Mouse (Mus musculus): Measurements from ENCODE around the gene Dmbt1.

DNA sequence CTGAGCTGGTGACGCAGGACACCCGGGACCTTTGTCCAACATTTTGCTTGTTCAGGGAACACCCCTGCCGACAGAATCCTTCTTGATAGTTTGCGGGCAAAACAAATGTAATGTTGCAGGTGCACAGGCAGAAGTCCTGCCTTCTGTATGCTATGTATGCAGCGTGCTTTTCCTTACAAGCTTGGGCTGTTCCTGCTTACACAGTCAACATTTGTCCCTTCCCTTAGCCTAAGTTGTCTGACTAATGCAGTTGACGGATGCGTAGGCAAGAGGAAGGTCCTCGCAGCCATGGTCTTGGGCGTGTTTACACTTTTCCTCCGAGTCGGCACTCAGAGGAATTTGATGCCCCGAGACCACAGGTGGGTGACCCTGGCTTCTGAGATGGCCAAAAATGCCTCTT, 46.7 kb upstream of the Dmbt1 start:
- TF ChIP-seq GATA1 (IDR thresholded peaks at IDR 0.05; ENCODE audit: borderline replicate concordance, low read length) (no peak), FLI1 (IDR thresholded peaks at IDR 0.05; ENCODE audit: low read length) (no peak)
